ENCODE assay signal across 9 mouse cellular contexts in the genomic region with DNA sequence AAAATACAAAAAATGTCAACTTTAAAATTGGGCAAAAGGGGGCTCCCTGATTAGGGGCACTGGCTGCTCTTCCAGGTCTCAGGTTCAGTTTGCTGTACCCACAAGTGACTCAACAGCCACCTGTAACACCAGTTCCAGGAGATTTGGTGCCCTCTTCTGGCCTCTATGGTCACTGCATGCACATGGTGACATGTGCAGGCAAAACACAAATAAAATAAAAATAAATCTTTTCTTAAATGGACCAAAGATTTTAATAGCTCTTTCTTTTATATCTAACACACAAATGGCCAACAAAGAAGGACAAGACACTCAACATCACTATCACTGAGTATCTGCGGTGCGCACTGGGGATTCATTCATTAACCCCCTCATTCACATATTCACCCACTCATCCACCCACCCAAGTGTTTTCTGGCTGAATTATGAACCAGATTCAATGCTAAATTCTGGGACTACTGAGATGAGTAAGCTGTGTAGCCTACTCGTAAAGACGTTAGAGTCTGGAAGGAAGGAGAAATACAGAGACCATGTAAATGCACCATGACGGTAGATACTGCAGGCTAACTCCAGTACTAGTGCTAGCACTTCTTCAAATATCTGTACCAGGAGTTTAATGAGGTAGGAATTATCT. TPM values are rescaled to one million over a fixed set of nuclear protein-coding genes. Genes with fewer than 3 reads are reported as not detected.
DNase-seq lines count a peak whose midpoint lies in the region; ATAC-seq and TF ChIP-seq lines count a peak whose summit lies in the region.
"Had no signal": no experiment of that assay in that cellular context is flagged by ENCODE, and none has a peak within 500 bp of the region (broad histone marks: within the 10 kb centered on the region; RNA-seq: fewer than 3 reads in every experiment).

No protein-coding gene starts in this region.

- no peak for TF ChIP-seq EP300 in MEL (IDR thresholded peaks at IDR 0.05; ENCODE audit: low read depth in 1 of 2, low read length in 2 of 2)
- no peak for TF ChIP-seq EP300 in liver, postnatal 0 days (IDR thresholded peaks at IDR 0.05; ENCODE audit: low read depth)

- TF ChIP-seq POLR2A in kidney, adult 2 months (IDR thresholded peaks at IDR 0.05; ENCODE audit: low read depth, low read length) = no peak
- no peak for TF ChIP-seq POLR2A in MEL (IDR thresholded peaks at IDR 0.05; ENCODE audit: control insufficient read depth in 1 of 2, insufficient read depth in 1 of 2, low read depth in 1 of 2, low read length in 2 of 2, poor library complexity in 1 of 2)

- no peaks in the 10 kb centered on the region for H3K4me1 ChIP-seq in kidney, adult 2 months (ENCODE audit: control insufficient read depth, insufficient read depth, low read length)
- H3K4me1 ChIP-seq in MEL (ENCODE audit: control insufficient read depth in 1 of 2, insufficient read depth in 2 of 2, low read length in 2 of 2) = peaks cover 0 to 7% of the 10 kb centered on the region in 2 experiments; a peak in 2 of 4 replicates
- H3K4me1 ChIP-seq in liver, postnatal 0 days (ENCODE audit: insufficient read depth) = peaks cover 19% of the 10 kb centered on the region

- peaks cover 30% of the 10 kb centered on the region for H3K79me2 ChIP-seq in MEL (ENCODE audit: control insufficient read depth, insufficient read depth, low read length, poor library complexity)

- H3K9me3 ChIP-seq in MEL (replicated peaks; ENCODE audit: insufficient read depth, low read length) = no peaks in the 10 kb centered on the region
- no peaks in the 10 kb centered on the region for H3K9me3 ChIP-seq in liver, postnatal 0 days (ENCODE audit: low read length)
- H3K9me3 ChIP-seq: megakaryocyte, embryonic 14.5 days had no signal

- peak; percentile 64 for TF ChIP-seq RAD21 in MEL (IDR thresholded peaks at IDR 0.05; ENCODE audit: low read depth, low read length)

- peak; percentile 65 for TF ChIP-seq CTCF in kidney, adult 2 months (conservative IDR thresholded peaks at IDR 0.05; ENCODE audit: insufficient read depth, insufficient read length, low read depth, low read length)
- TF ChIP-seq CTCF in MEL (IDR thresholded peaks at IDR 0.05 in 2 of 3, conservative IDR thresholded peaks at IDR 0.05 in 1 of 3; ENCODE audit: control insufficient read depth in 1 of 3, insufficient read depth in 1 of 3, low read depth in 2 of 3, low read length in 3 of 3, poor library complexity in 1 of 3, severe bottlenecking in 1 of 3) = peak; percentile 73 to 75 (median 73)
- peak; percentile 78 for TF ChIP-seq CTCF in liver, postnatal 0 days (IDR thresholded peaks at IDR 0.05; ENCODE audit: low read depth)

- intact Hi-C loops in heart, postnatal 14 days (cut with DNase I) = no loop called here

- 84% methylated on average over 5 of the region's 5 CpGs for WGBS in kidney, adult 2 months
- 85% methylated on average over 5 of the region's 5 CpGs for WGBS in liver, postnatal 0 days (ENCODE audit: insufficient replicate concordance)

- no peak overlapping the region for H3K4me2 ChIP-seq in liver, postnatal 0 days (ENCODE audit: low read depth, low read length)

- no peaks in the 10 kb centered on the region for H3K36me3 ChIP-seq in kidney, adult 2 months (ENCODE audit: control insufficient read depth, insufficient read depth, low read length)
- H3K36me3 ChIP-seq in MEL (ENCODE audit: control insufficient read depth in 1 of 2, insufficient read depth in 2 of 2, low read length in 2 of 2) = peaks cover 0 to 5% of the 10 kb centered on the region in 2 experiments; a peak in 3 of 4 replicates
- no peaks in the 10 kb centered on the region for H3K36me3 ChIP-seq in liver, postnatal 0 days (replicated peaks; ENCODE audit: insufficient read depth, low read length)

- ATAC-seq in liver, postnatal 0 days = no peak
- no peak; the same call in 1 of the 2 replicates for ATAC-seq in granulocyte monocyte progenitor cell, adult 5-6 weeks (replicated peaks; ENCODE audit: poor library complexity, severe bottlenecking)

- no peaks in the 10 kb centered on the region for H3K27me3 ChIP-seq in kidney, adult 2 months (replicated peaks; ENCODE audit: control insufficient read depth, insufficient read depth, low read length)
- H3K27me3 ChIP-seq in MEL (ENCODE audit: control insufficient read depth in 1 of 2, insufficient read depth in 2 of 2, low read length in 2 of 2) = no peaks in the 10 kb centered on the region
- no peaks in the 10 kb centered on the region for H3K27me3 ChIP-seq in liver, postnatal 0 days (ENCODE audit: insufficient read depth, low read length)
- H3K27me3 ChIP-seq: megakaryocyte, embryonic 14.5 days had no signal

- H3K27ac ChIP-seq in kidney, adult 2 months (ENCODE audit: insufficient read depth, low read depth, low read length) = no peak overlapping the region
- no peak overlapping the region for H3K27ac ChIP-seq in MEL (ENCODE audit: control insufficient read depth, low read depth, low read length)
- H3K27ac ChIP-seq in liver, postnatal 0 days (ENCODE audit: low read depth) = no peak overlapping the region

- H3K9ac ChIP-seq in MEL (ENCODE audit: control insufficient read depth, low read depth, low read length, poor library complexity, severe bottlenecking) = no peak overlapping the region
- H3K9ac ChIP-seq in liver, postnatal 0 days (replicated peaks) = no peak overlapping the region

- no peak overlapping the region for H3K4me3 ChIP-seq in kidney, adult 2 months (ENCODE audit: insufficient read depth, low read depth, low read length)
- no peak overlapping the region for H3K4me3 ChIP-seq in MEL (ENCODE audit: control insufficient read depth in 1 of 2, insufficient read depth in 1 of 2, low read depth in 2 of 2, low read length in 2 of 2)
- H3K4me3 ChIP-seq in liver, postnatal 0 days (ENCODE audit: low read depth, low read length) = no peak overlapping the region

- peak; percentile 70 for DNase-seq in kidney, adult 2 months
- DNase-seq in kidney, adult 11 months = no peak
- peak; percentile 82 for DNase-seq in MEL (ENCODE audit: low read depth, low spot score)
- DNase-seq in c-Kit-negative CD71-positive TER-119-positive erythroid progenitor cells, embryonic 14.5 days (ENCODE audit: low read depth, low spot score) = peak; percentile 59
- peak; percentile 48 to 67 for DNase-seq in heart, postnatal 14 days
- peak; percentile 73 for DNase-seq in liver, postnatal 0 days
- DNase-seq in right cerebral cortex, postnatal 4 days = peak; percentile 74

TF ChIP-seq in MEL, 35 proteins besides CTCF, POLR2A, EP300 and RAD21:
- no peak for TF ChIP-seq HCFC1 (IDR thresholded peaks at IDR 0.05; ENCODE audit: low read depth, low read length)
- TF ChIP-seq MAX (IDR thresholded peaks at IDR 0.05; ENCODE audit: low read length) = peak; percentile 67; the same call in 1 of the 2 replicates
- TF ChIP-seq SMC3 (IDR thresholded peaks at IDR 0.05; ENCODE audit: low read depth, low read length) = peak; percentile 58
- peak; percentile 93 for TF ChIP-seq MYC (IDR thresholded peaks at IDR 0.05; ENCODE audit: low read depth, low read length)
- peak; percentile 48 for TF ChIP-seq ZC3H11A (IDR thresholded peaks at IDR 0.05; ENCODE audit: low read depth, low read length)
- TF ChIP-seq SIN3A (IDR thresholded peaks at IDR 0.05; ENCODE audit: low read length) = peak; percentile 32; the same call in 1 of the 2 replicates

RNA-seq across cellular contexts. Expression of a gene that starts 44.3 kb away (rescaled TPM):
- polyA plus RNA-seq in kidney, adult 2 months (2012; rRNA removed) = 12.8 and 13.0 TPM in 2 replicates
- 13.9 and 14.8 TPM in 2 replicates for total RNA-seq in MEL (2012; rRNA removed)
- 10 to 100 TPM in 1 of 2 experiments, not detected in 1; 27.4 TPM for polyA plus RNA-seq in MEL (2012; ENCODE audit: insufficient read depth in 1 of 2, insufficient read length in 2 of 2, low read depth in 1 of 2, low replicate concordance in 2 of 2, missing spikeins in 1 of 2)
- 10 to 100 TPM; 27.3 to 27.7 TPM for total RNA-seq in heart, postnatal 14 days (2021)
- polyA plus RNA-seq in liver, postnatal 0 days (2015; fragmentation: Nextera tagmentation; extraction: Ambion mirVana) = 8.0 and 8.3 TPM in 2 replicates
- 19.2 and 20.4 TPM in 2 replicates for total RNA-seq in granulocyte monocyte progenitor cell, adult 5-6 weeks (2014; fragmentation: Nextera tagmentation)
- total RNA-seq in granulocyte monocyte progenitor cell, adult 5-6 weeks (2017) = 17.5 and 21.6 TPM in 2 replicates
